Mouse (Mus musculus): ENCODE measurements around the gene Gm49342.

DNA sequence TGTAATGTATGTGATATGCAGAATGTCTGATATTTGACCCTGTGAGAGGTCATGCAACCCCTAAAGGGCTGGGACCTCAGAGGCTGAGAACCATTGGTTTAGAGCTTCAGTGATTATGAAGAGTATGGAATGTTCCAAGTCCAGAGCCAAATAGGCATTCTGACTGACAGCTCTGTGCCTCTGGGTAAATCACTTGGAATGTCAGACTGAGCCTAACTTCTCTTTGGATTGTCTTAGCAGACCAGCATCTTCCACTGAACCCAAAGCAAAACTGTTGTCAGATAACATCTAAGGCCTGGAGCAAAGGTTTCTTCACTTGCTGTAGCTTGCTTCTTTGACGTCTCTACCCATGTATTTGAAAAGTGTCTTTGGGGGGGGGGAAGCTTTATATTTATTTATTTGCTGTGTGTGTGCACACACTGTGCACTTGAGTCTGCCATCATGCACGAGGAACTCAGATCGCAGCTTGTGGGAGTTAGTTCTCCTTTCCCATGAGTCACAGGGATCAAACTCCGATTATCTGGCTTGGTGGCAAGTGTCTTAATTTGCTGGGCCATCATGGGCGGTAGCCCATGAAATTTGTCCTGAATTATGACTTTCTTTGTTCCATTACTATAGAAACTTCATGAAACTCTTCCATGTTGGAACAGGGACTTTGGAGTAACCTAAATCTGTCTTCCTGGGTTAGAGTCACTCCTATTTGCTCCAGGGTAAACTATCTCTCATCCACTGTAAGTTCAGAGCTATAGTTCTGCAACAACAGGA, 24.1 kb downstream of the Gm49342 start:
- TF ChIP-seq CTCF (IDR thresholded peaks at IDR 0.05; ENCODE audit: low read depth), result no peak
- no peak for TF ChIP-seq EP300 (IDR thresholded peaks at IDR 0.05; ENCODE audit: low read depth)
